Mouse (Mus musculus) intestine, embryonic 15.5 days (tissue): ENCODE results near the gene Hdac4. TPM values are rescaled to one million over a fixed set of nuclear protein-coding genes. Genes with fewer than 3 reads are reported as not detected.
A peak's percentile ranks its signal among the peaks of the same experiment; 100 is the strongest.

ENCODE experiments used
- ATAC-seq: fragments of 200-750 bp; cut with Nextera tagmentation; 2 replicates; pipeline ENCODE4 v1.8.0; 2017; ENCODE audit warnings: moderate TSS enrichment, moderate library complexity
- H3K27ac ChIP-seq: fragments of 300-500 bp; sonication (generic); 2 replicates; pipeline ENCODE4 v1.5.1; 2015; ENCODE audit warnings: mild to moderate bottlenecking, inconsistent platforms
- H3K27me3 ChIP-seq: fragments of 300-500 bp; sonication (generic); replicated peaks from 2 replicates; pipeline ENCODE4 v1.6.1; 2015; ENCODE audit warnings: inconsistent platforms
- H3K36me3 ChIP-seq: fragments of 300-500 bp; sonication (generic); 2 replicates; pipeline ENCODE4 v1.6.1; 2015; ENCODE audit warnings: inconsistent platforms
- H3K4me1 ChIP-seq: fragments of 300-500 bp; sonication (generic); replicated peaks from 2 replicates; pipeline ENCODE4 v1.6.1; 2015; ENCODE audit warnings: inconsistent platforms
- H3K4me2 ChIP-seq: fragments of 300-500 bp; sonication (generic); replicated peaks from 2 replicates; pipeline ENCODE4 v1.6.1; 2015; ENCODE audit warnings: mild to moderate bottlenecking, inconsistent platforms
- H3K4me3 ChIP-seq: fragments of 300-500 bp; sonication (generic); replicated peaks from 2 replicates; pipeline ENCODE4 v1.5.1; 2015; ENCODE audit warnings: inconsistent platforms
- H3K9ac ChIP-seq: fragments of 300-500 bp; sonication (generic); 2 replicates; pipeline ENCODE4 v1.6.1; 2015; ENCODE audit warnings: inconsistent platforms
- H3K9me3 ChIP-seq: fragments of 300-500 bp; sonication (generic); 2 replicates; pipeline ENCODE4 v1.6.1; 2016; ENCODE audit warnings: inconsistent platforms
- WGBS: fragments of 180-500 bp; shearing (Covaris S2); methylation state at CpG from one replicate; pipeline ENCODE4 v1.1.7; 2015; 5-methylcytosine and 5-hydroxymethylcytosine counted together
- polyA plus RNA-seq: library from polyadenylated mRNA; unstranded; fragments of >200 nt; fragmentation: Nextera tagmentation; extraction: Ambion mirVana; gene quantifications from 2 replicates; pipeline ENCODE4 v1.2.1, GENCODE M21; 2015

The Hdac4 gene
- polyA plus RNA-seq, result 12.0 and 12.5 TPM in 2 replicates

DNA sequence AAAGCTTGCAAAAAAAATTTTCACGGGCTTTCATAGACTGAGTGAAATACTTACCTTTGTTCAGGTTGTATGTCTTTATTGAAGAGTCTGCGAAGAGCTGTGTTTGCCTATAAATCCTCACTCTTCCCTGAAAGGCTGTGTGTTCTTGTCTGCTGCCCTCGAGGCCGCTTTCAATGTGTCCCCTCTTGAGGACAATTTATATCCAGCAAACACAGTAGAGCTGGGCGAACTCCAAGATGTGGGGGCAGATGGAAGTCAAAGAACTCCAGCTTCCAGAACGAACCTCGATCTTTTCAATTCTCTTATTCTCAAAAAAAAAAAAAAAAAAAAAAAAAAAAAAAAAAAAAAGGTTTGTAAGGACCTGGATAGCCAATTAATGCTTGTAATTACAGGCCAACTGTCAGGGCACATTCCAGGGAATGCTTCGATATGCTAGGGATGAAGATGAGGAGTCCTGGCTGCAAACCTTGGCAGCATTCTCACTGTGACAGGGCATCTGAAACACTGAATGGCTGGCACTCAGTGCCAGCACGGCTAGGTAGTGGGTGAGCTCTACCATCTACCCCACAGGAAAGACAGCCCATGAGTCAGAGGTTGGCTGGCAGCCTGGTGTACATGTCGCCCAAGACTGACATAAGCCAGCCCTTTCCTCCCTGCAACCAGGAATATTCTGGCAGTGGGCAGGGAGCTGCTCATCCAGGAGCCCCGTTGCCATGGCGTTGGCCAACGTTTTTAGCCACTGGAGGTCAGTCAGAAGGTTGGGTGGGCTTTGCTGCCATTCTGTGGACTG, at the start of gene Hdac4:
Gene Hdac4, minus strand, starts transcription at position 340 of the 790 bp plus-strand sequence.
- no peak within 1 kb of the TSS for H3K4me2 ChIP-seq
- H3K9ac ChIP-seq, result no peak within 1 kb of the TSS
- no peaks in the 10 kb centered on the region for H3K27me3 ChIP-seq
- no peak within 1 kb of the TSS for H3K4me3 ChIP-seq
- no peaks in the 10 kb centered on the region for H3K36me3 ChIP-seq
- H3K27ac ChIP-seq, result no peak within 1 kb of the TSS
- H3K4me1 ChIP-seq, result peaks cover 3% of the 10 kb centered on the region
- H3K9me3 ChIP-seq, result no peaks in the 10 kb centered on the region
- WGBS, result 56% methylated on average over 13 of the region's 13 CpGs
- ATAC-seq, result no peak

DNA sequence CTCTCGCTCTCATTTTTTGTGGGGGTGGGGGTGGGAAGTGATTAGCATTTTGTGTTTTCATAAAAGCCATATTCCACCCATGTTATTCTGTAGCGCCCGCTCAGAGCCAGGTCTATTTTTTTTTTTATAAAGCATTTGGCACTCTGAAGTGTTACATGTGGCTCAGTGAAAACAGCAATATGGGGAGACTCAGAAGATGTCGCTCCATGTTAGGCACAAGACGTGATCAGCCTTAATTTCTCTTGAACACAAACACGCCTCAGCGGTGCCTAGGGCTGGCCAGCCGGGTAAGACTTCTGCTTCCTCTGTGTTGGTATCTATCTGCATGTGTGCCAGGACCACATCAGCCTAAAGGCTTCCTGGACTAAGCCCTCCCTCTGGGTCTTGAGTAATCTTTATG, 48.0 kb upstream of the Hdac4 start:
- ATAC-seq, result no peak
- no peak overlapping the region for H3K9ac ChIP-seq
- H3K9me3 ChIP-seq, result no peaks in the 10 kb centered on the region
- H3K27ac ChIP-seq, result no peak overlapping the region
- no peaks in the 10 kb centered on the region for H3K4me1 ChIP-seq
- WGBS, result 91% methylated on average over 8 of the region's 8 CpGs
- H3K27me3 ChIP-seq, result no peaks in the 10 kb centered on the region
- H3K4me2 ChIP-seq, result no peak overlapping the region
- H3K4me3 ChIP-seq, result no peak overlapping the region
- H3K36me3 ChIP-seq, result no peaks in the 10 kb centered on the region

DNA sequence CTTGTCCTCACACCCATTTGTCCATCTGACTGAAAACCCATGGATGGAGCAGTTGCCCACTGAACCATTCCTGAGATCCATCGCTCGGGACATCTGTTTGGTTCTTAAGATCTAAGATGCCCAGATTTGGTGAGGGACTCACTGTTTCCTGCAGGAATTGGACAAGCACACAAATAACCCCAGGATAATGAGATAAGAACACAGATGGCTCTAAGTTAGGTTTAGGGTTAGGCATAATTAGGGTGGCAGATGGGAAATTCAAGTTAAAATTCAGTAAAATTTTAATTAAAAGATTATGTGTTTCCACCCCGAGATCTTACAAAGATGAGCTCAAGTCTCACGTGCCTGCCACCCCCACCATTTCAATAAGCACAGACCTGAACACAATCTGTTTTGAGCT, 44.6 kb upstream of the Hdac4 start:
- WGBS, result 83% methylated on average over 4 of the region's 4 CpGs
- no peak overlapping the region for H3K4me3 ChIP-seq
- H3K4me2 ChIP-seq, result no peak overlapping the region
- no peak for ATAC-seq
- no peaks in the 10 kb centered on the region for H3K9me3 ChIP-seq
- H3K27ac ChIP-seq, result no peak overlapping the region
- H3K4me1 ChIP-seq, result no peaks in the 10 kb centered on the region
- H3K9ac ChIP-seq, result no peak overlapping the region
- H3K27me3 ChIP-seq, result no peaks in the 10 kb centered on the region
- H3K36me3 ChIP-seq, result no peaks in the 10 kb centered on the region

DNA sequence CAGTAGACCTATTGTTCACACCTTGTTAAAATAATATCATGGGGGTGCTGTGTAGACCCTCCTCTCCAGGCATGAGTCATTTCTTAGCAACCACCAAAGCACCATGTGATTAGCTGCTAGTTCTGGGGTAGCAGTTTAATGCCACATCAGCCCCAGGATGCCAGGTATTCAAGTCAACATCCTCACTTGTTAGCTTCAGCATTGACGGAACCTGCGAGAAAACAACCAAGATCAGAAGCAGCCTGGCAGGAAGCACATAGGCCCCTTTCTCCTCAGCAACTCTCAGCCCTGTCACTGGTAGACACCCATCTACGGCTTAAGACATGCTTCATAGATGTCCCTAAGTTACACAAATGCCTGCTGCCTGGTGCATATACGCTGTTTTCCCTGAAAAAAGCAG, 40.1 kb upstream of the Hdac4 start:
- H3K27me3 ChIP-seq, result no peaks in the 10 kb centered on the region
- H3K9ac ChIP-seq, result no peak overlapping the region
- no peak overlapping the region for H3K4me3 ChIP-seq
- no peaks in the 10 kb centered on the region for H3K4me1 ChIP-seq
- H3K27ac ChIP-seq, result no peak overlapping the region
- H3K9me3 ChIP-seq, result no peaks in the 10 kb centered on the region
- H3K4me2 ChIP-seq, result no peak overlapping the region
- no peaks in the 10 kb centered on the region for H3K36me3 ChIP-seq
- no peak for ATAC-seq
- 92% methylated on average over 4 of the region's 4 CpGs for WGBS

GRCm38 (mm10) chr1:92225297-92225696, 29.8 kb upstream of the Hdac4 start:
- no peak overlapping the region for H3K4me3 ChIP-seq
- H3K36me3 ChIP-seq, result no peaks in the 10 kb centered on the region
- H3K27ac ChIP-seq, result no peak overlapping the region
- no peaks in the 10 kb centered on the region for H3K9me3 ChIP-seq
- H3K4me1 ChIP-seq, result no peaks in the 10 kb centered on the region
- ATAC-seq, result no peak
- WGBS, result 87% methylated on average over 2 of the region's 2 CpGs
- no peak overlapping the region for H3K9ac ChIP-seq
- no peaks in the 10 kb centered on the region for H3K27me3 ChIP-seq
- H3K4me2 ChIP-seq, result no peak overlapping the region

- Histone ChIP-seq H3K27me3 (no peaks in the 10 kb centered on the region), H3K27ac (no peak overlapping the region), H3K4me2 (no peak overlapping the region), H3K9me3 (no peaks in the 10 kb centered on the region), H3K4me3 (no peak overlapping the region), H3K9ac (no peak overlapping the region), H3K4me1 (no peaks in the 10 kb centered on the region), H3K36me3 (no peaks in the 10 kb centered on the region)
- 54% methylated on average over 17 of the region's 17 CpGs for WGBS
- ATAC-seq, result no peak
These were observed 28.7 kb upstream of the Hdac4 start for GRCm38 (mm10) chr1:92223956-92224891.

- Histone ChIP-seq H3K27ac (no peak overlapping the region), H3K4me1 (no peaks in the 10 kb centered on the region), H3K36me3 (no peaks in the 10 kb centered on the region), H3K9ac (no peak overlapping the region), H3K9me3 (no peaks in the 10 kb centered on the region), H3K4me3 (no peak overlapping the region), H3K27me3 (no peaks in the 10 kb centered on the region), H3K4me2 (no peak overlapping the region)
- no peak for ATAC-seq
- 81% methylated on average over 11 of the region's 11 CpGs for WGBS
These were observed 21.2 kb upstream of the Hdac4 start for GRCm38 (mm10) chr1:92216710-92217109.

GRCm38 (mm10) chr1:92215996-92216630, 20.6 kb upstream of the Hdac4 start:
- 62% methylated on average over 11 of the region's 11 CpGs for WGBS
- no peak overlapping the region for H3K27ac ChIP-seq
- H3K36me3 ChIP-seq, result no peaks in the 10 kb centered on the region
- no peaks in the 10 kb centered on the region for H3K4me1 ChIP-seq
- H3K27me3 ChIP-seq, result no peaks in the 10 kb centered on the region
- no peak overlapping the region for H3K4me3 ChIP-seq
- H3K4me2 ChIP-seq, result no peak overlapping the region
- no peak overlapping the region for H3K9ac ChIP-seq
- ATAC-seq, result no peak
- H3K9me3 ChIP-seq, result no peaks in the 10 kb centered on the region

DNA sequence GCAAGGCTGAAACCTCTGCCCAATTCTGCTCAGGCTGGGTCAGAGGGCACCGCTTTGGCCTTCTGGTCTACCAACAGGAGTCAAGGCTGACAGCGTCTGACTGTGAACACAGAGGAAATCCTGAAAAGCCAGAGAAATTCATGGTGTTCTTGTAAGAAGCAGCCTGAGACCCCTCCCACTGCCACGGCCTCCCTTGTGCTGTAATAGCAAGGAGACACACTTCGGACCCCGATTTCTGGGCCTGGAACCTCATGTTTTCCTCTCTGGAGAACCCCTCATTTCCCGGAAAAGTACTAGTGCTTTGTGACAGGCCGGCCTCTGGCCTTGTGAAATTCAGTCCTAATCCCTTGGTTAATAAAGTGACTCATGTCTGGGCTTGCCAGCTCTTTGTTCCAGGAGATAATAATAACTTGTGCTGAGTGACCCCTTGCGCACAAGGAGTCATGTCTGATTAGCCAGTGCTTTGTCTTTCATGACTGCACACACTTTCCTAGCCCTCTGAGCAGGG, 19.7 kb upstream of the Hdac4 start:
- ATAC-seq, result peak; percentile 41; the same call in 1 of the 2 replicates
- 75% methylated on average over 8 of the region's 8 CpGs for WGBS
- H3K4me3 ChIP-seq, result no peak overlapping the region
- no peaks in the 10 kb centered on the region for H3K4me1 ChIP-seq
- no peak overlapping the region for H3K27ac ChIP-seq
- no peaks in the 10 kb centered on the region for H3K36me3 ChIP-seq
- H3K9me3 ChIP-seq, result no peaks in the 10 kb centered on the region
- H3K27me3 ChIP-seq, result no peaks in the 10 kb centered on the region
- H3K4me2 ChIP-seq, result no peak overlapping the region
- no peak overlapping the region for H3K9ac ChIP-seq

DNA sequence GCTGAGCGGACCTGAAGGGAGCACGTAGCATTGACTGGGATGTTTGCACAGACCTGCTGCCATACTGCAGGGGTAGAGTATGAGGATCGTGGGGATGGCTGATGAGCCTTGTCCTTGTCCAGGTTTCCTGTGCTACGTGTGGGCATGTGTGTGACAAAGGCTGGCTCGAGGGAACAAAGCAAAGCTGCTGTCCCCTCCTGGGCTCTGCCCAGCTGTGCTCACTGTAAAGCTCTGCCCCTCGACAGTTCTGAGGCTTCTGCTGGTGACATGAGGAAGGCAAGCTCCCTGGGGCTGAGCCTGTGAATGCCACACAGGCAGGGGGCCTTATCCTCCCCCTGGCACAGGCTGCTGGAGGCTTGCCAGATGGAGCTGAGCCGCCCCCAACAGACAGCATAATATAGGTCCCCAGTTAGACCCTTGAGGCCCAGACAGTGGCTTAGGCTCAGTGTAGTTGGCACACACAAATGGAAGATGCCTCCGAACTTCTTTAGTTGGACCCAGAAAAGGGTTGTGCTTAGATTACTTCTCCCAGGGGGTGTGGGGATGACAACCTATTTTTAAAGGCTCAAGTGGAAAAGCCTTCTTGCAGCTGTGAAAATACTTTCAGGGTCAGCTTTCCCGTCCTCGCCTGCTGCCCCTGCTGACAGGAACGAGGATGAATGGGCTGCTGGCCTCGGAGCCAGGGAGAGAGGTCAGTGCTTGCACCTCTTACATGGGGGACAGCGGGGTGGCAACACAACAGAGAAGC, 16.7 kb upstream of the Hdac4 start:
- H3K4me2 ChIP-seq, result no peak overlapping the region
- no peak for ATAC-seq
- H3K9ac ChIP-seq, result no peak overlapping the region
- no peaks in the 10 kb centered on the region for H3K4me1 ChIP-seq
- WGBS, result 41% methylated on average over 13 of the region's 13 CpGs
- no peaks in the 10 kb centered on the region for H3K9me3 ChIP-seq
- H3K4me3 ChIP-seq, result no peak overlapping the region
- no peaks in the 10 kb centered on the region for H3K27me3 ChIP-seq
- no peak overlapping the region for H3K27ac ChIP-seq
- H3K36me3 ChIP-seq, result no peaks in the 10 kb centered on the region

GRCm38 (mm10) chr1:92202639-92203352, 7.3 kb upstream of the Hdac4 start:
- Histone ChIP-seq H3K4me1 (no peaks in the 10 kb centered on the region), H3K4me3 (no peak overlapping the region), H3K27ac (no peak overlapping the region), H3K9ac (no peak overlapping the region), H3K9me3 (no peaks in the 10 kb centered on the region), H3K36me3 (no peaks in the 10 kb centered on the region), H3K27me3 (no peaks in the 10 kb centered on the region), H3K4me2 (no peak overlapping the region)
- no peak for ATAC-seq
- 64% methylated on average over 17 of the region's 17 CpGs for WGBS
